Mouse (Mus musculus): ENCODE measurements around the gene Gm28230. TPM values are rescaled to one million over a fixed set of nuclear protein-coding genes. Genes with fewer than 3 reads are reported as not detected.

Gm28230 gene
- polyA plus RNA-seq, 2 experiments: 0.18 to 5.0 TPM

DNA sequence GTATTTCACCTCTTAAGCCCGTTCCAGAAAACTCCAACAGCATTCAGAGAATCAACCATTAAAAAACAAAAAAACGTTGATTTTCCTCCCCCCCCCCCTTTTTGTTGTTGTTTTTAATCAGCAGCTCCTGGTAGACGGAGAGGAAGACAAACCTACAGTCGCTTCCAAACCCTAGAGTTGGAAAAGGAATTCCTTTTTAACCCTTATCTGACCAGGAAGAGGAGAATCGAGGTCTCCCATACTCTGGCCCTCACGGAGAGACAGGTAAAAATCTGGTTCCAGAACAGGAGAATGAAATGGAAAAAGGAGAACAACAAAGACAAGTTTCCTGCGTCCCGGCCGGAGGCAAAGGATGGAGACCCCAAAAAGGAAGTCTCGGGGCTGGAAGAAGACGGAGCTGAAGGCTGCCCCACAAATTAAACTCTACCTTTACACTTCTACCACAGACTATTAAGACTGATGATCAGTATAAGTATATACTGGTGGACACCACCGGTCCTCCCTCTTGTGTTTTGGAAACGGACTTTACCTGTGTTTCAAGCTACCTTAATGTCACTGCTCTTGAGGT, 20.1 kb upstream of the Gm28230 start:
- Histone ChIP-seq H3K4me1 (ENCODE audit: control insufficient read depth, insufficient read depth, low read length) (peaks cover 3% of the 10 kb centered on the region; the same call in 1 of the 2 replicates), H3K4me2 (replicated peaks; ENCODE audit: low read depth, low read length, severe bottlenecking) (peak overlapping the region; percentile 78), H3K9me3 (ENCODE audit: control insufficient read depth, low read length) (no peaks in the 10 kb centered on the region), H3K27ac (replicated peaks; ENCODE audit: low read depth, low read length) (no peak overlapping the region), H3K27me3 (ENCODE audit: control insufficient read depth, insufficient read depth, low read length) (peaks cover 84% of the 10 kb centered on the region), H3K4me3 (replicated peaks; ENCODE audit: low read length) (peak overlapping the region; percentile 53), H3K36me3 (ENCODE audit: control insufficient read depth, insufficient read depth, low read length) (no peaks in the 10 kb centered on the region), H3K9ac (ENCODE audit: low read depth, low read length, severe bottlenecking) (peak overlapping the region; percentile 73)
- TF ChIP-seq POLR2A (IDR thresholded peaks at IDR 0.05; ENCODE audit: borderline replicate concordance, extremely low read depth, insufficient read depth, insufficient read length): no peak
- WGBS: 2% methylated on average over 13 of the region's 13 CpGs
- DNase-seq (ENCODE audit: low spot score): no peak
- no peak for ATAC-seq (ENCODE audit: low FRiP score, low read depth)

DNA sequence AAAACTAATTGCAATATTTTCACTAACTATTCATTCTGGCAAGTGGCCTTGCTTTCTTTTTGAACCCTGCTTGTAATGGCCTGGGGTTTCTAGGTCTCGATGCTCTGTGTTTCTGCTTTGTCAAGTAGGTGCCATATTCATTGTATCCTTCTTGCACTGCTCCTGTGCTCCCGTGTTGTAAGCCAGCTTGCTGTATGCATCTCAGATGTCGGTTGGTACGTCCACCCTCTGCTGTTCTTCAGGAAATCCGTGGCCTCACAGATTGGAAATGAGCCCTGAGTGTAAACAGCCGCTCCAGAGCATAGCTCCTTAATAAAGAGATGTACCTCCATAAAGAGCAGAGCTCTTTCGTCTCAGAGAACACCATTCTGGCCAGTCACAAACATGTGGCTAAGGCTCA, 18.9 kb upstream of the Gm28230 start:
- ATAC-seq (ENCODE audit: low FRiP score, low read depth): no peak
- no peak for TF ChIP-seq POLR2A (IDR thresholded peaks at IDR 0.05; ENCODE audit: borderline replicate concordance, extremely low read depth, insufficient read depth, insufficient read length)
- H3K27me3 ChIP-seq (ENCODE audit: control insufficient read depth, insufficient read depth, low read length): peaks cover 89% of the 10 kb centered on the region
- 0 out of 2 replicates have a peak overlapping the region, but pooled peaks have one; percentile 0 for H3K9ac ChIP-seq (ENCODE audit: low read depth, low read length, severe bottlenecking)
- no peaks in the 10 kb centered on the region for H3K36me3 ChIP-seq (ENCODE audit: control insufficient read depth, insufficient read depth, low read length)
- 33% methylated on average over 7 of the region's 7 CpGs for WGBS
- H3K9me3 ChIP-seq (ENCODE audit: control insufficient read depth, low read length): no peaks in the 10 kb centered on the region
- peaks cover 9% of the 10 kb centered on the region for H3K4me1 ChIP-seq (ENCODE audit: control insufficient read depth, insufficient read depth, low read length)
- H3K27ac ChIP-seq (replicated peaks; ENCODE audit: low read depth, low read length): no peak overlapping the region
- peak overlapping the region; percentile 30; the same call in 1 of the 2 replicates for H3K4me2 ChIP-seq (replicated peaks; ENCODE audit: low read depth, low read length, severe bottlenecking)
- DNase-seq (ENCODE audit: low spot score): no peak
- 0 out of 2 replicates have a peak overlapping the region, but pooled peaks have one; percentile 7 for H3K4me3 ChIP-seq (replicated peaks; ENCODE audit: low read length)

DNA sequence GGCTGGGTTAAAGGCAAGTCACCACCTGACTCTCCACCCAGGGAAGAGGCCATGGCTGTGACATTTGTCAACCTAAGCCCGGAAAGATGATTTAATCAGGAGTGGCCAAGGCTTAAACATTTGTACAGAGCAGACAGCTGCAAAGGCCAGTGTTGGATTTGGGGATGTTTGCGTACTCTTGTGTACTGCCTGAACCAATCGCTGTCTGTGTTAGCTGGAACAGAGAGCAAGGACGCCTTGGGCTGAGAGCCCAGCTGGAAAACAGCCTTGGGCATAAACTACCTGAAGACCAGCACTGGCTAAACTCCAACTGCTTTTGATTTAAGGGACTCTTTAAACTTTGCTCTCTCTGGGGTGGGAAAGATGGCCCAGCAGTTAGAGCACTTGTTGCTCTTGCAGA, 17.9 kb upstream of the Gm28230 start:
- no peak overlapping the region for H3K9ac ChIP-seq (ENCODE audit: low read depth, low read length, severe bottlenecking)
- no peaks in the 10 kb centered on the region for H3K36me3 ChIP-seq (ENCODE audit: control insufficient read depth, insufficient read depth, low read length)
- peaks cover 90% of the 10 kb centered on the region for H3K27me3 ChIP-seq (ENCODE audit: control insufficient read depth, insufficient read depth, low read length)
- WGBS: 22% methylated on average over 4 of the region's 4 CpGs
- ATAC-seq (ENCODE audit: low FRiP score, low read depth) (no peak), DNase-seq (ENCODE audit: low spot score) (no peak)
- no peak overlapping the region for H3K27ac ChIP-seq (replicated peaks; ENCODE audit: low read depth, low read length)
- peaks cover 9% of the 10 kb centered on the region for H3K4me1 ChIP-seq (ENCODE audit: control insufficient read depth, insufficient read depth, low read length)
- no peaks in the 10 kb centered on the region for H3K9me3 ChIP-seq (ENCODE audit: control insufficient read depth, low read length)
- no peak for TF ChIP-seq POLR2A (IDR thresholded peaks at IDR 0.05; ENCODE audit: borderline replicate concordance, extremely low read depth, insufficient read depth, insufficient read length)
- H3K4me2 ChIP-seq (replicated peaks; ENCODE audit: low read depth, low read length, severe bottlenecking): no peak overlapping the region
- no peak overlapping the region for H3K4me3 ChIP-seq (replicated peaks; ENCODE audit: low read length)

DNA sequence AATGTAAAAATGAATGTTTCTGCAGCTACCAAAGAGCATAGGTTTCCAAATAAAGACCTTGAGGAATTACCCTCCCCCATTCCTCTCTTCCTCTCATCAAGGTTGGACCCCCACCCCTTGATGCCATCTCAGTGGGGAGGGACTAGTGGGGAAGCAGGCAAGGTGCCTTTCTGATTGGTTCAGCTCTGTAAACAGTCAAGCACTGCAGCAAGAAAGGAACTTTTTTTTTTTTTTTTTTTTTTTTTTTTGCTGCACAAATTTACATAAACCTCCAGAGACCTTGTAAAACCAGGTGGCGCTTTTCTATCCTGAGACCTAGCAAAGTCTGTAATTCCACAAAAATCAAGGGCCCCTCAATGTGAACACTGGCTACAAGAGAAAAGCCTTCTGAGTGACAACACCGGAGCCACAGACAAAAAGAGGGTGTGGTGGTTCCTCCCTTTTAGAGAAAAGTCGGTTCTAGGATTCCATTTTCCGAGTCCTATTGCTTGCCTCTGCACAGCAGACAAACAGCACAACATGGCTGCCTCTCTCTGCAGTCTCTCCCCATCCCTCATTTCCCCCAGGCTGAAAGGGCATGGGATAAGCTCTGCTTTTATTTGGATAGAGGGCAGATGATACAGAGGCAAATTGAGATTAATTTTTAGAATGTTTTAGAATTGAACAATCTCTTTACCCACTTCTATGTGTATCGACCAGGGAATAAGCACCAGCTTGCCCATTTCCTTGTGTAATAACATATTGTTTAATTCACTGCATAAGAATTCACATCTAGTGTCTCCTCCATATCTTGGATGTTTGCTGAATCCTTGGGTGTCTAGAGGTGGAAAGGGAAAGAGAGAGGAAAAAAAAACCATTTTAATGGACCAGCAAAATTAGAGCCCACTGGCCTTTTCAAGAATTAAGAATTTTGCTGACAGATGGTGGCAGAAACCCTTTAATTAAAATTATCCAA, 16.8 kb upstream of the Gm28230 start:
- Histone ChIP-seq H3K27me3 (ENCODE audit: control insufficient read depth, insufficient read depth, low read length) (peaks cover 90% of the 10 kb centered on the region), H3K4me2 (replicated peaks; ENCODE audit: low read depth, low read length, severe bottlenecking) (no peak overlapping the region), H3K27ac (replicated peaks; ENCODE audit: low read depth, low read length) (no peak overlapping the region), H3K9me3 (ENCODE audit: control insufficient read depth, low read length) (no peaks in the 10 kb centered on the region), H3K4me1 (ENCODE audit: control insufficient read depth, insufficient read depth, low read length) (peaks cover 6% of the 10 kb centered on the region), H3K36me3 (ENCODE audit: control insufficient read depth, insufficient read depth, low read length) (no peaks in the 10 kb centered on the region), H3K9ac (ENCODE audit: low read depth, low read length, severe bottlenecking) (no peak overlapping the region), H3K4me3 (replicated peaks; ENCODE audit: low read length) (no peak overlapping the region)
- WGBS: 8% methylated on average over 5 of the region's 5 CpGs
- ATAC-seq (ENCODE audit: low FRiP score, low read depth) (no peak), DNase-seq (ENCODE audit: low spot score) (no peak)
- no peak for TF ChIP-seq POLR2A (IDR thresholded peaks at IDR 0.05; ENCODE audit: borderline replicate concordance, extremely low read depth, insufficient read depth, insufficient read length)

DNA sequence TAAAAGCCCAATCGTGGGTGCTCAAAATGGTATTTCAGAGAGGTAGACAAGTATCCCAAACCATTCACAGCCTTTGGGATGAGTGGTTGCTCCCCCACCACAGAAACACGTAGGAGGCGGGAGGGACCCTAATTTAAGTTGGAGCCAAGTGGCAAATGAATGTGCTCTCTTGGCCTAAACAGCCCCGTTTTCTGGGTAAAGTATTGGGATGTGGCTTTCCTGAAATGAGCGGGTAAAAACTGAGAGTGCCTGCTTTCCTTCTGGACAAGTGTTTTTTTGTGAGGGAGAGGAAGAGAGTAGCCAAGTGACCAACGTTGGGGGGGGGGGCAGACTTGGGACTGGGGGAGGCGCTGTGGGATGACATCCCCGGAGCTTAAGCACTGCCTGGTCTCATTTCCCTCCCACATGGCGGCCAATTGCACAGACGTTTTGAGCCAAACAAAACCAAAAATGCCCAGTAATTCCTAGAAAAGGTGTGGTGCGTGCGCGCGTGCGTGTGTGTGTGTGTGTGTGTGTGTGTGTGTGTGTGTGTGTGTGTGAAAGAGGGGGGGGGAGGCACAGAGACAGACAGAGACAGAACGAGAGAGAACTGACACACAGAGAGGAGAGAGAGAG, 15.5 kb upstream of the Gm28230 start:
- TF ChIP-seq POLR2A (IDR thresholded peaks at IDR 0.05; ENCODE audit: borderline replicate concordance, extremely low read depth, insufficient read depth, insufficient read length): no peak
- under 1% methylated on average over 16 of the region's 16 CpGs for WGBS
- no peak for ATAC-seq (ENCODE audit: low FRiP score, low read depth)
- Histone ChIP-seq H3K36me3 (ENCODE audit: control insufficient read depth, insufficient read depth, low read length) (no peaks in the 10 kb centered on the region), H3K27ac (replicated peaks; ENCODE audit: low read depth, low read length) (no peak overlapping the region), H3K4me3 (replicated peaks; ENCODE audit: low read length) (peak overlapping the region; percentile 47), H3K4me2 (replicated peaks; ENCODE audit: low read depth, low read length, severe bottlenecking) (peak overlapping the region; percentile 68), H3K27me3 (ENCODE audit: control insufficient read depth, insufficient read depth, low read length) (peaks cover 95% of the 10 kb centered on the region), H3K9ac (ENCODE audit: low read depth, low read length, severe bottlenecking) (peak overlapping the region; percentile 58; the same call in 1 of the 2 replicates), H3K9me3 (ENCODE audit: control insufficient read depth, low read length) (no peaks in the 10 kb centered on the region), H3K4me1 (ENCODE audit: control insufficient read depth, insufficient read depth, low read length) (peaks cover 5% of the 10 kb centered on the region; the same call in 1 of the 2 replicates)
- no peak for DNase-seq (ENCODE audit: low spot score)

Measured in limb, embryonic 14.5 days (tissue).